8 mouse cellular contexts compared by ENCODE assay signal in genomic region chr13:3665308-3665723, GRCm38 (mm10). TPM values are rescaled to one million over a fixed set of nuclear protein-coding genes. Genes with fewer than 3 reads are reported as not detected.
DNase-seq lines count a peak whose midpoint lies in the region; ATAC-seq and TF ChIP-seq lines count a peak whose summit lies in the region.

No protein-coding gene starts in this region.

- no peak overlapping the region for H3K4me3 ChIP-seq in embryonic facial prominence, embryonic 12.5 days
- no peak overlapping the region for H3K4me3 ChIP-seq in heart, adult 2 months
- no peak overlapping the region for H3K4me3 ChIP-seq in limb, embryonic 11.5 days (ENCODE audit: low read depth, low read length)
- no peak overlapping the region for H3K4me3 ChIP-seq in midbrain, embryonic 13.5 days (replicated peaks)

- TF ChIP-seq EP300 in heart, adult 2 months (IDR thresholded peaks at IDR 0.05; ENCODE audit: insufficient read depth, low read depth, low read length): peak; percentile 90

- TF ChIP-seq POLR2A in heart, adult 2 months (IDR thresholded peaks at IDR 0.05; ENCODE audit: insufficient read depth, low read depth, low read length): no peak

- intact Hi-C loops in heart, adult 2 months (cut with DNase I): loop anchor here (1.0 to 5.0 kb wide), 3 partner anchors 77 to 336 kb away; no protein-coding TSS in a partner anchor

- H3K27ac ChIP-seq in embryonic facial prominence, embryonic 12.5 days: no peak overlapping the region
- H3K27ac ChIP-seq in heart, adult 2 months: no peak overlapping the region
- no peak overlapping the region for H3K27ac ChIP-seq in limb, embryonic 11.5 days (replicated peaks; ENCODE audit: low read depth, low read length)
- H3K27ac ChIP-seq in midbrain, embryonic 13.5 days: no peak overlapping the region

- no peak overlapping the region for H3K9ac ChIP-seq in embryonic facial prominence, embryonic 12.5 days
- H3K9ac ChIP-seq in heart, adult 2 months (ENCODE audit: low read depth, low read length): 0 out of 2 replicates have a peak overlapping the region, but pooled peaks have one; percentile 55
- no peak overlapping the region for H3K9ac ChIP-seq in limb, embryonic 11.5 days (ENCODE audit: low read length)
- no peak overlapping the region for H3K9ac ChIP-seq in midbrain, embryonic 13.5 days (replicated peaks)

- ATAC-seq in embryonic facial prominence, embryonic 12.5 days (ENCODE audit: insufficient number of reproducible peaks, insufficient read depth, low FRiP score, low TSS enrichment): 0 out of 2 replicates have a peak, but pooled peaks have one; percentile 11
- ATAC-seq in limb, embryonic 11.5 days (ENCODE audit: insufficient number of reproducible peaks, low FRiP score, low TSS enrichment, low read depth): peak; percentile 61
- ATAC-seq in midbrain, embryonic 13.5 days: peak; percentile 82

- DNase-seq in 3134 (ENCODE audit: extremely low read depth, insufficient read length, low spot score): peak; percentile 46
- DNase-seq in adrenal gland, postnatal 25 days: peak; percentile 69
- peak; percentile 68 to 81 for DNase-seq in heart, adult 2 months
- peak; percentile 87 for DNase-seq in kidney, adult 18-20 months
- DNase-seq in limb, embryonic 11.5 days (ENCODE audit: low spot score): peak; percentile 88
- DNase-seq in skeletal muscle tissue, adult 2 months (ENCODE audit: low read depth, low spot score): peak; percentile 58

- H3K79me2 ChIP-seq in heart, adult 2 months (replicated peaks; ENCODE audit: control insufficient read depth, insufficient read depth, low read length): no peaks in the 10 kb centered on the region

- H3K4me2 ChIP-seq in embryonic facial prominence, embryonic 12.5 days (replicated peaks): 0 out of 2 replicates have a peak overlapping the region, but pooled peaks have one; percentile 19
- H3K4me2 ChIP-seq in limb, embryonic 11.5 days (ENCODE audit: low read depth, severe bottlenecking): no peak overlapping the region
- peak overlapping the region; percentile 36 for H3K4me2 ChIP-seq in midbrain, embryonic 13.5 days (replicated peaks)

- no peaks in the 10 kb centered on the region for H3K36me3 ChIP-seq in embryonic facial prominence, embryonic 12.5 days
- no peaks in the 10 kb centered on the region for H3K36me3 ChIP-seq in heart, adult 2 months (ENCODE audit: control insufficient read depth, insufficient read depth, low read length)
- no peaks in the 10 kb centered on the region for H3K36me3 ChIP-seq in limb, embryonic 11.5 days (ENCODE audit: control insufficient read depth, insufficient read depth, low read length)
- no peaks in the 10 kb centered on the region for H3K36me3 ChIP-seq in midbrain, embryonic 13.5 days

- peaks cover 12% of the 10 kb centered on the region for H3K4me1 ChIP-seq in embryonic facial prominence, embryonic 12.5 days
- H3K4me1 ChIP-seq in heart, adult 2 months (ENCODE audit: control insufficient read depth, insufficient read depth, low read length): no peaks in the 10 kb centered on the region
- H3K4me1 ChIP-seq in limb, embryonic 11.5 days (ENCODE audit: control insufficient read depth, insufficient read depth, low read length): peaks cover 8% of the 10 kb centered on the region; the same call in 1 of the 2 replicates
- no peaks in the 10 kb centered on the region for H3K4me1 ChIP-seq in midbrain, embryonic 13.5 days (replicated peaks)

- no peaks in the 10 kb centered on the region for H3K27me3 ChIP-seq in embryonic facial prominence, embryonic 12.5 days
- no peaks in the 10 kb centered on the region for H3K27me3 ChIP-seq in heart, adult 2 months (ENCODE audit: control insufficient read depth, insufficient read depth, low read length)
- no peaks in the 10 kb centered on the region for H3K27me3 ChIP-seq in limb, embryonic 11.5 days (ENCODE audit: control insufficient read depth, insufficient read depth, low read length)
- H3K27me3 ChIP-seq in midbrain, embryonic 13.5 days: no peaks in the 10 kb centered on the region

- TF ChIP-seq CTCF in heart, adult 2 months (IDR thresholded peaks at IDR 0.05): peak; percentile 89

- H3K9me3 ChIP-seq in embryonic facial prominence, embryonic 12.5 days: no peaks in the 10 kb centered on the region
- no peaks in the 10 kb centered on the region for H3K9me3 ChIP-seq in limb, embryonic 11.5 days (ENCODE audit: control insufficient read depth, low read length)
- no peaks in the 10 kb centered on the region for H3K9me3 ChIP-seq in midbrain, embryonic 13.5 days

- WGBS in embryonic facial prominence, embryonic 12.5 days: 13% methylated on average over 5 of the region's 5 CpGs
- 11% methylated on average over 5 of the region's 5 CpGs for WGBS in heart, adult 2 months
- 16% methylated on average over 5 of the region's 5 CpGs for WGBS in limb, embryonic 11.5 days
- WGBS in midbrain, embryonic 13.5 days: 14% methylated on average over 5 of the region's 5 CpGs

RNA-seq across cellular contexts. Expression of gene Asb13, which starts 31.5 kb away (rescaled TPM):
- 11.9 and 15.8 TPM in 2 replicates for total RNA-seq in adrenal gland, postnatal 25 days (2021)
- polyA plus RNA-seq in embryonic facial prominence, embryonic 12.5 days (2016; fragmentation: Nextera tagmentation; extraction: Ambion mirVana): 11.2 and 13.2 TPM in 2 replicates
- total RNA-seq in heart, adult 2 months (2021): 10 to 100 TPM in 1 of 2 experiments, 1 to 10 TPM in 1; 8.4 to 11.5 TPM
- polyA plus RNA-seq in heart, adult 2 months (2012; rRNA removed): 8.7 and 11.4 TPM in 2 replicates
- polyA plus RNA-seq in limb, embryonic 11.5 days (2014; fragmentation: Nextera tagmentation; extraction: Ambion mirVana): 13.2 and 14.8 TPM in 2 replicates
- 12.6 and 16.2 TPM in 2 replicates for polyA plus RNA-seq in midbrain, embryonic 13.5 days (2015; fragmentation: Nextera tagmentation; extraction: Ambion mirVana)

RNA-seq across cellular contexts. Expression of gene Fam208b, which starts 54.4 kb away (rescaled TPM):
- total RNA-seq in adrenal gland, postnatal 25 days (2021): 27.0 and 29.7 TPM in 2 replicates
- 27.6 and 29.1 TPM in 2 replicates for polyA plus RNA-seq in embryonic facial prominence, embryonic 12.5 days (2016; fragmentation: Nextera tagmentation; extraction: Ambion mirVana)
- 10 to 100 TPM; 12.8 to 13.1 TPM for total RNA-seq in heart, adult 2 months (2021)
- polyA plus RNA-seq in heart, adult 2 months (2012; rRNA removed): 2.5 and 5.4 TPM in 2 replicates
- 30.6 and 31.3 TPM in 2 replicates for polyA plus RNA-seq in limb, embryonic 11.5 days (2014; fragmentation: Nextera tagmentation; extraction: Ambion mirVana)
- polyA plus RNA-seq in midbrain, embryonic 13.5 days (2015; fragmentation: Nextera tagmentation; extraction: Ambion mirVana): 19.7 and 23.2 TPM in 2 replicates

Comparison
In these comparisons a context has a peak if more than half of its experiments do, and no peak if none do; other contexts are left out.
1. ATAC-seq: peak in every context shown above with its lines; median percentile 82 in midbrain, embryonic 13.5 days; 61 in limb, embryonic 11.5 days; 11 in embryonic facial prominence, embryonic 12.5 days.